Mouse (Mus musculus): ENCODE measurements at regions not wholly inside any gene's neighbourhood (a gene's known extent, or its start where the extent isn't known, plus 50 kb on each side); places are given as distances from the start of the nearest gene placed in this dataset.

DNA sequence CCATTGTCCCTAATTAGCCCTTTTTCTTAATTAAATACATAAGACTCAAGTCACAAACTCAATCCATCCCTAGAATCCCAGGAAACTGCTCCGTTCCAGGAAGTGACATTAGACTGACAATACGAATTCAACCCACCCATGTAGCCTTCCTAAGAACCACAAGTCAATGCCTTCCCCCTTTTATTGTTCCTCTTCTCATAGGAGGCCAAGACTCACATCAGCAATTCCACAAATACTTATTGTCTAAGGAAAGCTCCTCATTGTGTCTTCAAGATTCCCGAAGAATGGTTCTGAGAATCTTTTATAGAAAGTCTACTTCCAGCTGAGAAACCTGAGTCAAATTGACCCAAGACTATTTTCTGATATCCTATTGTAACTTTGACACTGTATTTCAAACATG is 147.3 kb downstream of the Dmac1 start:
- DNase-seq (ENCODE audit: low spot score in 2 of 2) = no peak

DNA sequence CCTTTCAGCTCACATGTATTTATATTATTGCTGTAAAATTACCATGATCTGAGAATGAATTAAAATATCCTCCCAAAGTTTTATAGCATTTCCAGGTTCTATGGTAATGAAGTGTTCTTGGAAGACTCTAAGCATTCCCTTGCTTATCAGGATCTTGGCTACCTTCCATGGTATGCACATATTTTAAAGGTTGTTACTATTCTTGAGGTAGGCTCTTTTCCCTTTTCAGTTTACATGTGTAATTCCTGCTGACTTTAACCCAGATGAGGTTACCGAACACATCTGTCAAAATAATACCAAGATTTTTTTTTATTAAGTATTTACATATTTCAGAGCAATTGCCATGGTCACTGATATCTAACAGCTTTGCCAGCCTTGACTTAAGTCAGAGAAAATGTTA is 162.2 kb downstream of the Dmac1 start:
- DNase-seq (ENCODE audit: low spot score in 2 of 2) = no peak

DNA sequence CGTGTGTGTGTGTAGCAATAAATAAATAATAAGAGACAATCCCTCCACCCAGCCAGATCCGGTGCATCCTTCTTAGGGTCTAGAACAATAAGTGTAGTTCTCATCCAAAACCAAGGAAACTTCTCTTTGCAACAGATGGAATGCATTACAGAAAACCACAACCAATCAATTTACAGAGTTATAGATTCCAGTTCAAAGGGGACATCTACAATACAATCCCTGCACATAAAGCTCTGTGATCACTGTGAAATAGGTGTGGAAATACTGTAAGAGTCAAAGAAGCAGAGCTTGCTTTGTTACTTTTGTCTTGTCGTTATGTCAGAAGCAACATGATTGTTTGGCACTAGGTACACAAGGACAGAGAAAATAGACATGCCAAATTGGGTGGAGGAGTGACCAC is 162.8 kb downstream of the Dmac1 start:
- no peak for DNase-seq (ENCODE audit: low spot score in 2 of 2)

DNA sequence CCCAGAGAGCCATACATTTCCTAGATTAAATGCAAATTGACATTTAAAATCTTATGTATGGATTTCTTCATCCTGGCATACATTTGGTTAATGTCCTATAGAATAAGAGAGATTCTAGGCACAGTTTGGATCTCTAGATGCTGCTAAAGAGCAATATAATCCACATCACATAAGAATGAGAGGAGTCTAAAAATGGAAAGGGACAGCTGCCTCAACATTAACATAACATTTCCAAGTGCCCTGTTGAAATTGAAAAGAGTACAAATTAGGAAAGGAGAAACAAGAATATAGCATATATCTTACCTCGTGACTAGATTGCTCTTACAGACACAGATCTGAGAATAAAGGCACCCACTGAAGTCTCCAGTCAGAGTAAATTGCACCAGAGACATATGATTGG is 212.3 kb downstream of the Dmac1 start:
- DNase-seq (ENCODE audit: low spot score in 2 of 2) = no peak

DNA sequence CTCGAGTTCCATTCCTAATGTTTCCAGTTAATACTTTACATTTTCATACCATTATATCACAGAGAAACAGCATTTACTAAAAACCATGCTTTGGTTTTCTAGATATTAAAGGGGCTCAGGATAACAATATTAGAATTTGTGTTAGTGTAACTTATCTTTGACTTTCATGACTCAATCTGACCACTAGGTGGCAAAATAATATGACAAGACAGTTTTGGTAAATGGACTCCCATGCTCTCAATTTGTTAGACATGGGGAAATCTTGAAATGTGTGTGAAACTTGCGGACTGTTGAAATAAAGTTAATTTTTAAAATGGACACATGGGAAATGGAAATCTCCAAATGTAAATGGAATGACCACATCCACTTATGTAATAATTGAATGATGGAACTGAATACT is 214.8 kb downstream of the Dmac1 start:
- DNase-seq (ENCODE audit: low spot score in 2 of 2) = no peak

DNA sequence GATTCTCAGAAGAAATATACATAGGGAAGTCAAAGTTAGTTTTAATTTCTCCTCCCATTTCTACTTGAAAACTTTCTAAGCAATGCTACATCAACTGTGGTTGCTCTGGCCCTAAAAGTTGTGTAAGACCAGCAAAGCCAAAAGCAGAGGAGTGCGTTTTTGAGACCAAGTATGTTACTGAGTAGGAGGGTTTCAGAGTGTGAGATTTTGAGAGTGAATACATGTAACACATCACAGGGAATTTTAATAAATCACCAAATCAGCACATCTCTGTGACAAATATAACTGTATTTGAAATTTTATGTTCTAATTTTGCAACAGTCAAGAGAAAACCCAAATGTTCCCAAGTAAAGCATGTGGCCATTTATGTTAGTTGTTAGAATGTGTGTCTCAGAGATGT is 234.6 kb downstream of the Dmac1 start:
- DNase-seq (ENCODE audit: low spot score in 2 of 2) = no peak

DNA sequence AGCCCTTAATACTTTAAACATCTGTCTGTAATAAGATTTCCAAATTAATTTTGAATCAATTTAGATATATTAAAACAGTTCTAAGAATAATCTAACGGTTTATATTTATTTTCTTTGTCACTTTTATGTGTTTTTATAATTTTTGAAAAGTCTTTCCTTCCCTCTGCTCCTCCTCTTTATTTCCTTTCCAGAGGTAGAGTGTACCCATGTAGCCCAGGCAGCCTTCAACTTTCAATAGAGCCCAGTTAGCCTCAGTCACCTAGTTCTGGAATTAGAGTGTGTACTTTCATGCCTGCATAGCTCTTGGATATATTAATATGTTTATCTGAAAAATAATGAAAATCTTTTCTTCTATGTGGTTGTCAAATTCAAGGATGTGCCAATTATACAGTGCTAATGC is 235.5 kb downstream of the Dmac1 start:
- DNase-seq (ENCODE audit: low spot score in 2 of 2) = no peak

DNA sequence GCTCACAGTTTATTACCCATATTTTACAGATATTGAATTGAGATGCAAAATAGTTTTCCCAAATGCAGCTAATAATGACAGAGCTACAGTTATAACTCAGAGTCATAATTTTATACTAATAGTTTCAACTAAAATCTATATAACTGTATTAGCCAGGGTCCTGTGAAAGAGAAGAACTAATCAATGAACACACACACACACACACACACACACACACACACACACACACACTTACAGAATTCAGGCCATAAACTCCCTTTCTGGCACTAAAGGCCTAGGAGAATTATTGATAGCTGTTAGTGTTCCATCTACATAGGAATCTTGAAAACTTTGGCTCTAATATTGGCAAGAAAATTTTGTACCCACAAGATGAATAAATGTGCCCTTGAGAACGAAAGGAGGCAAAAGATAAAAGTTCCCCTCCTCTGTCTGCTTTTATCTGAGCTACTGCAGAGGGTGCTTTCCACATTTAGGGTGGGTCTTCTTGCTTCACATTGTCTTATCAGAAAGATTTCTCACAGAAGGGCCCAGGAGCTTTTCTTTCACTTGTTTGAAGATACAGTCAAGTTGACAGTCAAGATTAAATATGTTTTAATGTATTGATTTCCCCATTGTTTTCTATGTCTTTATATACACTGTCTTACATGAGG is 236.1 kb downstream of the Dmac1 start:
- DNase-seq (ENCODE audit: low spot score in 2 of 2) = peak; percentile 33 to 49
